Mouse (Mus musculus) 3134 (cell line): ENCODE results near the gene Shmt1.
A peak's percentile ranks its signal among the peaks of the same experiment; 100 is the strongest.
"Not testable (repeated sequence)": the region's sequence is repeated elsewhere in the genome, so short reads cannot be mapped to it uniquely, and the experiment has no call there.

Source experiments
- DNase-seq: peaks from one replicate; pipeline ENCODE4 v3.0.0-alpha.2; 2011; ENCODE audit warnings: low spot score; ENCODE audit not compliant: insufficient read length; ENCODE audit errors: extremely low read depth

Gene Shmt1

GRCm38 (mm10) chr11:60811618-60812017 lies at the start of gene Shmt1:
Shmt1 (minus strand) TSS chr11:60811718.
- DNase-seq, result not testable (repeated sequence)

- DNase-seq, result no peak
These were observed 45.1 kb upstream of the Shmt1 start for GRCm38 (mm10) chr11:60856587-60856986.

GRCm38 (mm10) chr11:60845415-60845814 lies 33.9 kb upstream of the Shmt1 start:
- DNase-seq, result no peak

GRCm38 (mm10) chr11:60843412-60843811 lies 31.9 kb upstream of the Shmt1 start:
- DNase-seq, result no peak

GRCm38 (mm10) chr11:60841467-60842200 lies 30.1 kb upstream of the Shmt1 start:
- peak; percentile 68 for DNase-seq

GRCm38 (mm10) chr11:60837644-60838406 lies 26.3 kb upstream of the Shmt1 start:
- DNase-seq, result no peak

- DNase-seq, result no peak
These were observed 25.4 kb upstream of the Shmt1 start for GRCm38 (mm10) chr11:60836897-60837296.

- peak; percentile 80 for DNase-seq
These were observed 19.0 kb upstream of the Shmt1 start, which contains the start of gene Dhrs7b for GRCm38 (mm10) chr11:60830433-60831052. Dhrs7b (plus strand) TSS chr11:60830631.

GRCm38 (mm10) chr11:60828903-60829302 lies 17.4 kb upstream of the Shmt1 start:
- DNase-seq, result no peak

GRCm38 (mm10) chr11:60827241-60827945 lies 15.9 kb upstream of the Shmt1 start:
- DNase-seq, result no peak

GRCm38 (mm10) chr11:60826700-60827099 lies 15.2 kb upstream of the Shmt1 start:
- DNase-seq, result no peak

- no peak for DNase-seq
These were observed 13.7 kb upstream of the Shmt1 start for GRCm38 (mm10) chr11:60825191-60825590.

- DNase-seq, result no peak
These were observed 12.3 kb upstream of the Shmt1 start for GRCm38 (mm10) chr11:60823771-60824170.

GRCm38 (mm10) chr11:60816398-60816797 lies 4.9 kb upstream of the Shmt1 start:
- DNase-seq, result no peak

GRCm38 (mm10) chr11:60811054-60811460 lies 461 bp downstream of the Shmt1 start:
- peak; percentile 99 for DNase-seq

- no peak for DNase-seq
These were observed 1.2 kb downstream of the Shmt1 start for GRCm38 (mm10) chr11:60810046-60810965.

- DNase-seq, result no peak
These were observed 2.0 kb downstream of the Shmt1 start for GRCm38 (mm10) chr11:60809546-60809945.

GRCm38 (mm10) chr11:60808286-60809070 lies 3.0 kb downstream of the Shmt1 start:
- DNase-seq, result no peak

GRCm38 (mm10) chr11:60800892-60801291 lies 10.6 kb downstream of the Shmt1 start:
- no peak for DNase-seq
